Mouse (Mus musculus): Measurements from ENCODE around the gene Vip.
A peak's percentile ranks its signal among the peaks of the same experiment; 100 is the strongest.

Vip gene

GRCm38 (mm10) chr10:5639112-5639511 is at the start of gene Vip:
Gene Vip, plus strand, starts transcription at chr10:5639218.
- no peak for DNase-seq (ENCODE audit: extremely low read depth, low read depth)

DNA sequence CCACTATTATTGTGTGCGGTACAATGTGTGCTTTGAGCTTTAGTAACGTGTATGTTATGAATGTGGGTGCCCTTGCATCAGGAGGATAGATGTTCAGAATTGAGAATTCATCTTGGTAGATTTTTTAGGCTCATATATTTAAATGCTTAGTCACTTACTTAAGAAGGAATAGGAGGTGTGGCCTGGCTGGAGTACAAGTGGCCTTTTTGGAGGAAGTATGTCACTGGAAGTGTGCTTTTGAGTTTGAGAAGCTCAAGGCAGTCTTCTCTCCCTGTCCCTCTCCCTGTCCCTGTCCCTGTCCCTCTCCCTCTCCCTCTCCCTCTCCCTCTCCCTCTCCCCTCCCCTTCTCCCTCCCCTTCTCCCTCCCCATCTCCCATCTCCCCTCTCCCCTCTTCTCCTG is 48.0 kb upstream of the Vip start:
- DNase-seq (ENCODE audit: extremely low read depth, low read depth): no peak

- DNase-seq (ENCODE audit: extremely low read depth, low read depth): no peak
Observed at GRCm38 (mm10) chr10:5591996-5592395, 47.0 kb upstream of the Vip start.

- peak; percentile 64 for DNase-seq (ENCODE audit: extremely low read depth, low read depth)
Observed at GRCm38 (mm10) chr10:5593464-5593863, 45.6 kb upstream of the Vip start, which contains the start of gene Myct1. Gene Myct1, plus strand, starts transcription at chr10:5593775.

GRCm38 (mm10) chr10:5594457-5594856 is 44.6 kb upstream of the Vip start:
- DNase-seq (ENCODE audit: extremely low read depth, low read depth): no peak

DNA sequence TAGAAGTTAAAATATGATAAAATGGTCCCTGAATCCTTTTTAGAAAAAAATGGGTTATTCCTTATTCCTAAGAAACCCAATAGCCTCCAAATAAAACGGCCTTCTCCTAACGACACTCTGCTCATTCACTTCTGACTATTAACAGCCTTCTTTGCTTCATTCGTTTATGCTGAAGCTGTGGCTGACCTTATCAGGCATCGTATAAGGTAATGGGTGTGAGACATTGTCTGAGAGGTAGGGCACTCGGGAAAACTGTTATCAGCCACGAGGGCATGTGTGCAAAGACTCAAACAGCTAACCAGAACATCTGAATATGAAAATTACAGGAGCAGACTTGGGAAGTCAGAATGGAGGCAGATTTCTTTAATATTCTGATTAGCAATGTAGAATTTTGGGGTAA is 42.5 kb upstream of the Vip start:
- DNase-seq (ENCODE audit: extremely low read depth, low read depth): no peak

DNA sequence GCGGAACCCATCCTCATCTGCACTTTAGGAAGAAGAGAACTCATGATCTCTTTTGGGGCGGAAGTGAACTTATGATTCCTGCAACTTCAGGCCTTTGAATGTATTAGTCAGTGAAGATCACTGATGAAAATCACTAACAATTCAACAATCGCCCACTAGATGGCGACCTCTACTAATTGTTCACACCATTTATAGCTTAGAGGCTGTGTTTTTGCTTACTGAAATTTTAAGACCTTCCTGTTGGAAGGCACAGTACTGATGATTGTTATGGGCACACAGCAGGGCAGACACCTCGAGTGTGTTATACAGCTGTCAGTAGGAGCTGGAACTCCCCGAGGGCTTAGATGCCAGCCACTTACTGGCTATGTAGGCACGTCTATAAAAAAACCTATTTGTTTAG is 38.9 kb upstream of the Vip start:
- DNase-seq (ENCODE audit: extremely low read depth, low read depth): peak; percentile 55

DNA sequence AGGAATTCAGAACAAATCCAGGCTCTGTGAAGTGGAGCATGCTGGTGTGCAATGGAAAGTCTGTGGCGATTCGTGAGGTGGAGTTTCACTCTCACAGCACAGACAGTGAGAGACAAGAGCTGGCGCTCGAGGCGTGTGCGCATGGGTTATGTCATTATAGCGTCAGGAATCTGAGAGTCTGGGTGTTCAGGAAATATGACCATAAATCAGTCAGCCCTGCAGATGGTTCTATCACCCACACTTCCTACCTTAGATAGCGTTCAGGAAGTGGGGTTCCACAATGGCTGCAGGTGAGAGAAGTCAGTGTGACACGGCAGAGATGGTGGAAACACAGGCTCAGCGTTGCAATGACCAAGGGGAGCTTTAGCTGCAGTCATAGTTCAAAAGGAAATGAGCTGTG is 35.5 kb upstream of the Vip start:
- no peak for DNase-seq (ENCODE audit: extremely low read depth, low read depth)

- no peak for DNase-seq (ENCODE audit: extremely low read depth, low read depth)
Observed at GRCm38 (mm10) chr10:5604371-5604770, 34.6 kb upstream of the Vip start.

DNA sequence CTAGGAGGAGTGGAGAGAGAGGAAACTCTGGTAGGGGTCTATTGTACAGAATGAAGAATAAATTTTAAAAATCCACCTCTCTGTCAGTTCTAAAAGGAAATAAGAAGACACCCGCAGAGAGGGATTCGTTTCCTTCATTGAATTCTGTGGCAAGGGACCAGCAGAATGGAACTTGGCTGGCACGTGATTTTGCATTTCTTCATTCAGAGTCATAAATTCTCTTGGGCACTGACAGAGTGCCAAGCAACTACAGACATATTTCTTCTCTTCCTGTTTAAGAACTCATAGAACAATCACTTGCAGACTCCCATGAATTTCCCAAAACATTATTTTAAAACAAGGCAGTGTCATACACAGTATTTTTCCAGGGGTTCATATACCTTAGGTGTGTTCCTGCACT is 30.1 kb upstream of the Vip start:
- DNase-seq (ENCODE audit: extremely low read depth, low read depth): no peak

- no peak for DNase-seq (ENCODE audit: extremely low read depth, low read depth)
Observed at GRCm38 (mm10) chr10:5615186-5616040, 23.6 kb upstream of the Vip start.

DNA sequence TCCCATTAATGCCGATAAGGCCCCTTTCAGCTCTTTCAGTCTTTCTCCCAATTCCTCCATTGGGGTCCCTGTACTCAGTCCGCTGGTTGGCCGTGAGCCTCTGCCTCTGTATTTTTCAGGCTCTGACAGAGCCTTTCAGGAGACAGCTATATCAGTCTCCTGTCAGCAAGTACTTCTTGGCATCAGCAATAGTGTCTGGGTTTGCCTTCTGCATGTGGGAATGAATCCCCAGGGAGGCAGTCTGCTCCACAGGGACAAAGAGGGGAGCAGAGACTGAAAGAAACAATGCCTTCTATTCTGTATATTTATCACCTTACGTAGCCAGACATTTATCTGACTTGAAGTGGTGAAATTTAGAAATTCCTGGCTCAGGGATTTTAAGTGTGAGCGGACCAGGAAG is 12.8 kb upstream of the Vip start:
- DNase-seq (ENCODE audit: extremely low read depth, low read depth): no peak

DNA sequence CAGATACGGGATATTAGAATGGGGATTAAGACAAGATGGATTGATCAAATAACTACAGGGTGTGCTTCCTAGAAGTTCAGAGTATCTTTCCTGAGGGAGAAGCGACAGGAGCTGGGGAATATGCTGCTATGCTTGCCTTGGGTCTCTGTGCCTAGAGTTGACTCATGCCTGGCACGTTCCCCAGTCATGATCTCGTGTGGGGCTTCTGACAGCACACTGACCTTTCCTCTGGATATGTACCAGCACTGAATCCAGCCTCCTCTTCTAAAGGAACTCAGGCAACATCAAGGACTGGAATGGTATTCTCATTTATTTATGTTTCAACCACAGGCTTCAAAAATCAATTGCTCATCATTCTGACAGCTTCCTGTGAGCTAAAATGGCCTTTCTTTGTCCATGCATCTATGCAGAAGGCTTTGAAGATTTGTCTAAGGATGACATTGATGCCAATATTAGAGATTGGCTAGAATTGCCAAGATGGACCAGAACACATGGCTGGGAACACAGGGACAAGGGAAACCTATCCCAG is 5.3 kb upstream of the Vip start:
- DNase-seq (ENCODE audit: extremely low read depth, low read depth): no peak

DNA sequence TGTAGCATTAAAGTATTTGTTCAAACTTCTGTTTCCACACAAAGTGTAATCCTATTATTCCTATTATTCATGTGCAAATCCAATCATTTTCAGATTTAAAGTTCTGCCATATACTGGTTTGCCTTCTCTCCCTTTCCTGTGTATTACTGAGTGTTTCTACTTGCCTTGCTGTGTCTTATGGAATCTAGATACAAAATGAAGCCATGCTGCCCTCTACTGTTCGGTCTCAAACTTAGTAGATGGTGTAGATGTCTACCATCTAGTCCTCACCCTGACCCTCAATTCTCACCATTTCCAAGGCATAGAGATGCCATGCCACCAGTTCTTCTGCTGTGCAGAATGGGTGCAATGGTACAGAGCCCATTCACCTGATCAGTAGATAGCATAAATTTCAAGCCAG is 4.7 kb upstream of the Vip start:
- DNase-seq (ENCODE audit: extremely low read depth, low read depth): peak; percentile 5

GRCm38 (mm10) chr10:5637322-5637721 is 1.7 kb upstream of the Vip start:
- DNase-seq (ENCODE audit: extremely low read depth, low read depth): no peak

DNA sequence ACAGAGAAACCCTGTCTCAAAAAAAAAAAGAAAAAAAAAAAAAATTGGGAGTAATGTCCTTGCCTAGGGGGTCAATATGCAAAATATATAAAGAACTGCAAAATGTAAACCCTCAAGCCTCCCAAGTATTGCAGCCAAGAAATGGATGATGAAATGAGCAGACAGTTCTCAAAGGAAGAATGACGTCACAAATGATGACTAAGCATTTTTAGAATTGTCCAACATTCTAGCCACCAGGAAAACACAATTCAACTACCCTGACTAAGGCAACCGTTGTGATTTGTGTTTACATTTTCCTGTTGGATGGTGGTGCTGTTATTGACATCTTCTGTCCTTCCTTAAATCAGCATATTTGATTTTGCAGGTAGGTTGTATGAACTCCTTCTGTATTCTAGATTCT is 42.3 kb downstream of the Vip start:
- DNase-seq (ENCODE audit: extremely low read depth, low read depth): no peak

- no peak for DNase-seq (ENCODE audit: extremely low read depth, low read depth)
Observed at GRCm38 (mm10) chr10:5685608-5686007, 46.6 kb downstream of the Vip start.

DNA sequence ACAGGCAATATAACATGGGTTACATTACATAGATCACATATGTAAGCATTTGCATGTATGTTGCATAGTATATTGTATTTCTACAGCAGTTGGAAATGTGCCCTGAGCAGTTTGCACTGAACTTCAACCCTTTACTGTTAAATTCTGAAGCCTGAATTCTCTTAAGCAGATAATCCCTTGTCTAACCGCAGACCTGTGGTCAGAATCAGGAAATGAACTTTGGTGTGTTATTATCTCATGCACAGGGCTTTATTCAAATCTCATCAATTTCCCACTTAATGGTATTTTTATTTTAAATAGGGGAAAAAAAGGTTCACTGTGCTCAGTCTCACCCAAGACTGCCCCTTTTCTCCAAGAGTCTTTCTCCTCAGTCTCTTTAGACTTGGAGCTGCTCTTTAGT is 55.3 kb downstream of the Vip start:
- no peak for DNase-seq (ENCODE audit: extremely low read depth, low read depth)
